Mouse (Mus musculus): Measurements from ENCODE around the gene Ist1. TPM values are rescaled to one million over a fixed set of nuclear protein-coding genes. Genes with fewer than 3 reads are reported as not detected.

The Ist1 gene
- total and polyA plus RNA-seq, 2 experiments, result 26.1 to 31.9 TPM

DNA sequence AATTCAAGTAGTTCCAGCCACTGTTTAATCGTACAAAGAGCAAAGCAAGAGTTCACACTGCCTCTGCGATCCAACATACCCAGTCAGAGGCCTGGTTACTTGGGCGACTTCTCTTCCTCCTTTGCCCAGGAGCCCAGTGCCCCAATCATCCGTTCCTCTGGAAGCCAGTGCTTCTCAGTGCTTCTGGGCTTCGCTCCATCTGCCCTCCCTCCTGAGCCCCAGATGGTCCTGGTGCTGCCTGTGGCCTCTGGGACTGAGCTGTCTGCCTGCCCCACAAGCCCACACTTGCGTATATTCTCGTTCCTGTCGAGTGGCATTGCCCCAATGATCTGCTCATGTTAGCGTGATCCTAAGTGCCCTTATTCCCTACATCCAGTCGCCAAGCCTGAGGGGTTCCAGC is 42.3 kb downstream of the Ist1 start:
- no peaks in the 10 kb centered on the region for H3K4me1 ChIP-seq (ENCODE audit: control insufficient read depth, insufficient read depth, low read length)
- 82% methylated on average over 10 of the region's 10 CpGs for WGBS
- no peaks in the 10 kb centered on the region for H3K27me3 ChIP-seq (ENCODE audit: control insufficient read depth, insufficient read depth, low read length)
- DNase-seq (ENCODE audit: extremely low read depth, low read depth, low spot score), result no peak
- no peak overlapping the region for H3K27ac ChIP-seq (replicated peaks; ENCODE audit: insufficient read depth, low read depth, low read length)
- H3K79me2 ChIP-seq (ENCODE audit: control insufficient read depth, insufficient read depth, low read length), result no peaks in the 10 kb centered on the region
- no peak overlapping the region for H3K9ac ChIP-seq (ENCODE audit: low read depth, low read length)
- TF ChIP-seq POLR2A (IDR thresholded peaks at IDR 0.05; ENCODE audit: extremely low read depth, insufficient read depth, low read length) (no peak), CTCF (IDR thresholded peaks at IDR 0.05; ENCODE audit: low read depth, low read length) (no peak)
- H3K36me3 ChIP-seq (ENCODE audit: control insufficient read depth, insufficient read depth, low read length), result no peaks in the 10 kb centered on the region
- no peak overlapping the region for H3K4me3 ChIP-seq (ENCODE audit: insufficient read depth, low read depth, low read length)

DNA sequence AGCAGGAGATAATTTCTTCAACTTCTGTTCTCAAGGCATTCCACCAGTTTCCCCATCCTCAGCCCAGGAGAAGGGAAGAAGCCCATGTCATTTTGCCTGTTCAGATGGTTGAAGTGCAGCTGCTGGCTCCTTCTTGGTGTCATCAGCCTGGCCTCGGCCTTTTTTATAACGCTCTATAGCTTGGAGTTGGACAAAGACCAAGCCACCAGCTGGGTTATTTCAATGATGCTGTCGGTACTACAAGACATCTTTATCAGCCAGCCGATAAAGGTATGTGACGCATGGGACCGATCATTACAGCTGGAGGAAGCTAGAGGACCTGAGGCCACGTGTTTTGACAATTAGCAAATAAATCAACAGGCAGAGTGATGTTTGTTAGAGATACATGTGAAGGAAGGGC is 44.6 kb downstream of the Ist1 start:
- DNase-seq (ENCODE audit: extremely low read depth, low read depth, low spot score), result no peak
- no peaks in the 10 kb centered on the region for H3K27me3 ChIP-seq (ENCODE audit: control insufficient read depth, insufficient read depth, low read length)
- no peaks in the 10 kb centered on the region for H3K4me1 ChIP-seq (ENCODE audit: control insufficient read depth, insufficient read depth, low read length)
- no peak overlapping the region for H3K4me3 ChIP-seq (ENCODE audit: insufficient read depth, low read depth, low read length)
- H3K36me3 ChIP-seq (ENCODE audit: control insufficient read depth, insufficient read depth, low read length), result no peaks in the 10 kb centered on the region
- H3K27ac ChIP-seq (replicated peaks; ENCODE audit: insufficient read depth, low read depth, low read length), result no peak overlapping the region
- TF ChIP-seq CTCF (IDR thresholded peaks at IDR 0.05; ENCODE audit: low read depth, low read length), result no peak
- no peak for TF ChIP-seq POLR2A (IDR thresholded peaks at IDR 0.05; ENCODE audit: extremely low read depth, insufficient read depth, low read length)
- H3K9ac ChIP-seq (ENCODE audit: low read depth, low read length), result no peak overlapping the region
- no peaks in the 10 kb centered on the region for H3K79me2 ChIP-seq (ENCODE audit: control insufficient read depth, insufficient read depth, low read length)
- WGBS, result 76% methylated on average over 7 of the region's 7 CpGs

DNA sequence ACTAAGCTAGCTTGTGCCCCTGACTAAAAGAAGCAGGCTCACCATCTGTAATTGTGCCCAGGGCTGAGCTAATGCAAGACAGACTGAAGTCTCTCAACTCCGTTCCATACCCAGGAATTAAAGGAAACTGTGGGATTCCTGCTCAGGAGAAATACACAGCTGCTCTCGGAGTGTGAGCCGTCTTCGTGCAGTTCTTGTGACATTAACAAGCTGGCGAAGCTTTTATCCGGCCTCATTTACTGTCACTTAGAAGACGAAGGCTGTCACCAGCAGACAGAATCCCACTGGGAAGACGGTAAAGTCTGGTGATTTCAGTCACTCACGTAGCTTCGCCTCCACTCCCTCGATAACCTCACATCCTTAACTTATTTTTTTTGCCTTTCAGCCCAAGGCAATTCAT is 45.7 kb downstream of the Ist1 start:
- Histone ChIP-seq H3K4me1 (ENCODE audit: control insufficient read depth, insufficient read depth, low read length) (no peaks in the 10 kb centered on the region), H3K36me3 (ENCODE audit: control insufficient read depth, insufficient read depth, low read length) (no peaks in the 10 kb centered on the region), H3K9ac (ENCODE audit: low read depth, low read length) (no peak overlapping the region), H3K4me3 (ENCODE audit: insufficient read depth, low read depth, low read length) (no peak overlapping the region), H3K27ac (replicated peaks; ENCODE audit: insufficient read depth, low read depth, low read length) (no peak overlapping the region), H3K27me3 (ENCODE audit: control insufficient read depth, insufficient read depth, low read length) (no peaks in the 10 kb centered on the region), H3K79me2 (ENCODE audit: control insufficient read depth, insufficient read depth, low read length) (no peaks in the 10 kb centered on the region)
- DNase-seq (ENCODE audit: extremely low read depth, low read depth, low spot score), result no peak
- WGBS, result 75% methylated on average over 11 of the region's 11 CpGs
- no peak for TF ChIP-seq POLR2A (IDR thresholded peaks at IDR 0.05; ENCODE audit: extremely low read depth, insufficient read depth, low read length)
- no peak for TF ChIP-seq CTCF (IDR thresholded peaks at IDR 0.05; ENCODE audit: low read depth, low read length)

DNA sequence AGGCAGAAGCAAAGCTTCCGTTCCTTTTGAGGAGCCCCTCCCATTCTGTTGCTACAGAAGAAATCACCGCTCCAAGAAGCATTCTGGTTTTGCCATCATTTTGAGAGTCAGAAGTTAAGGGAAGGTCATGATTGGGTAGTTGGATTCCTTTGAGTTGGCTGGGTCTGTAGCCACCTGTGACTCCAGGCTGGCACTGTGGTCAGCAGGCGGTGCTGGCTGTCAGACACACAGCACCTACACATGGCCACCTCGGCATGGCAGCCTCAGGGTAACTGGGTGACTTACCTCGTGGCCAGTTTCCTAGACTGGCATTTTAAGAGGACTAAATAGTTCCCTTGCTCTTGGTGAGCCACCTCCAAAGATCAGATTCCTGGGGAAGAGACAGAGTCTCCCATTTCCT is 51.8 kb downstream of the Ist1 start:
- WGBS, result 80% methylated on average over 5 of the region's 5 CpGs
- TF ChIP-seq CTCF (IDR thresholded peaks at IDR 0.05; ENCODE audit: low read depth, low read length) (no peak), POLR2A (IDR thresholded peaks at IDR 0.05; ENCODE audit: extremely low read depth, insufficient read depth, low read length) (no peak)
- no peaks in the 10 kb centered on the region for H3K79me2 ChIP-seq (ENCODE audit: control insufficient read depth, insufficient read depth, low read length)

DNA sequence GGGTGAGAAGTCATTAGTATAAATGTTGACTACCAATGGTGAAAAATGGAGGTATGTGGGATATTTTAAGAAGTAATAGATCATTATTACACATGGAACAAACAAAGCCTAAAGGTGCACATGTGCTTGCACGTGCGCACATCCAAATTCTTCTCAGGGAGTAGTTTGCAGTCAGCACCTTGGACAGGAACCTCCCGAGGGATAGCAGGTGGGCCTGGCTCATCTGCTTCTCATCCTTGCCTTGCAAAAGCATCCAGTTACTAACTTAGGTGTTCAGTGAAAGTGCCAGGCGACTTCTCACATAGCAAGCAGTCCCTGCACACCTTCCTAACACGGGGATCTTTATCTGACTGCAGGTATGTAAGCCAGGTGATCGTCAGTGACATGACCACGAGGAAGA is 52.6 kb downstream of the Ist1 start:
- no peaks in the 10 kb centered on the region for H3K36me3 ChIP-seq (ENCODE audit: control insufficient read depth, insufficient read depth, low read length)
- H3K9ac ChIP-seq (ENCODE audit: low read depth, low read length), result no peak overlapping the region
- no peaks in the 10 kb centered on the region for H3K4me1 ChIP-seq (ENCODE audit: control insufficient read depth, insufficient read depth, low read length)
- H3K27ac ChIP-seq (replicated peaks; ENCODE audit: insufficient read depth, low read depth, low read length), result no peak overlapping the region
- no peak for TF ChIP-seq CTCF (IDR thresholded peaks at IDR 0.05; ENCODE audit: low read depth, low read length)
- no peak for TF ChIP-seq POLR2A (IDR thresholded peaks at IDR 0.05; ENCODE audit: extremely low read depth, insufficient read depth, low read length)
- H3K27me3 ChIP-seq (ENCODE audit: control insufficient read depth, insufficient read depth, low read length), result no peaks in the 10 kb centered on the region
- no peak for DNase-seq (ENCODE audit: extremely low read depth, low read depth, low spot score)
- 51% methylated on average over 7 of the region's 7 CpGs for WGBS
- no peaks in the 10 kb centered on the region for H3K79me2 ChIP-seq (ENCODE audit: control insufficient read depth, insufficient read depth, low read length)
- H3K4me3 ChIP-seq (ENCODE audit: insufficient read depth, low read depth, low read length), result no peak overlapping the region

More for the DNA sequence above, 51.8 kb downstream of the Ist1 start:
- no peaks in the 10 kb centered on the region for H3K36me3 ChIP-seq (ENCODE audit: control insufficient read depth, insufficient read depth, low read length)
- H3K27ac ChIP-seq (replicated peaks; ENCODE audit: insufficient read depth, low read depth, low read length), result no peak overlapping the region
- H3K9ac ChIP-seq (ENCODE audit: low read depth, low read length), result no peak overlapping the region
- DNase-seq (ENCODE audit: extremely low read depth, low read depth, low spot score), result no peak
- no peaks in the 10 kb centered on the region for H3K27me3 ChIP-seq (ENCODE audit: control insufficient read depth, insufficient read depth, low read length)
- H3K4me1 ChIP-seq (ENCODE audit: control insufficient read depth, insufficient read depth, low read length), result no peaks in the 10 kb centered on the region
- H3K4me3 ChIP-seq (ENCODE audit: insufficient read depth, low read depth, low read length), result no peak overlapping the region

DNA sequence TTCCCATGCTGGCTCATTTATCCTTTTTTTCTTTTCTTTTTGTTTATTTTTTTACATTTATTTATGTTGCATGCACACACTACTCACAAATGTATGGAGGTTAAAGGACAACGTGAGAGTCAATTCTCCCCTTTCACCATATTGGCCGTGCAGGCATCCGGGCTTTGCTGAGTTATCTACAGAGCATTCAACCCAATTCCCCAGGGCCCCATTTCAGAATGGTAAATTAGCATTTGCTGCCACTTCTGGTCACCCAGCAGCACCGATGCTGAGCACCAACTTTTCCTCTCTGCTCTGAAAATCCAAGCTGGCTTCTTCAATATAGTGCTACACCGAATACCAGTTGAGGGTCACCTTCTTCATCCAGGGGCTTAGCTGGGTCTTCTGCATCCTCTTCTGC is 54.2 kb downstream of the Ist1 start:
- no peaks in the 10 kb centered on the region for H3K4me1 ChIP-seq (ENCODE audit: control insufficient read depth, insufficient read depth, low read length)
- H3K4me3 ChIP-seq (ENCODE audit: insufficient read depth, low read depth, low read length), result no peak overlapping the region
- DNase-seq (ENCODE audit: extremely low read depth, low read depth, low spot score), result no peak
- no peak overlapping the region for H3K27ac ChIP-seq (replicated peaks; ENCODE audit: insufficient read depth, low read depth, low read length)
- 79% methylated on average over 5 of the region's 5 CpGs for WGBS
- no peaks in the 10 kb centered on the region for H3K79me2 ChIP-seq (ENCODE audit: control insufficient read depth, insufficient read depth, low read length)
- TF ChIP-seq POLR2A (IDR thresholded peaks at IDR 0.05; ENCODE audit: extremely low read depth, insufficient read depth, low read length) (no peak), CTCF (IDR thresholded peaks at IDR 0.05; ENCODE audit: low read depth, low read length) (no peak)
- H3K9ac ChIP-seq (ENCODE audit: low read depth, low read length), result no peak overlapping the region
- no peaks in the 10 kb centered on the region for H3K27me3 ChIP-seq (ENCODE audit: control insufficient read depth, insufficient read depth, low read length)
- no peaks in the 10 kb centered on the region for H3K36me3 ChIP-seq (ENCODE audit: control insufficient read depth, insufficient read depth, low read length)

All from liver, adult 2 months (tissue).